Mouse (Mus musculus) forebrain, embryonic 13.5 days (tissue): Measurements from ENCODE around the gene E330034G19Rik. TPM values are rescaled to one million over a fixed set of nuclear protein-coding genes. Genes with fewer than 3 reads are reported as not detected.
A peak's percentile ranks its signal among the peaks of the same experiment; 100 is the strongest.

Experiments
- ATAC-seq: fragments of 200-750 bp; cut with Nextera tagmentation; 2 replicates; pipeline ENCODE4 v1.8.0; 2017
- H3K27ac ChIP-seq: fragments of 300-500 bp; sonication (generic); 2 replicates; pipeline ENCODE4 v1.5.1; 2015; ENCODE audit warnings: inconsistent platforms, mild to moderate bottlenecking, moderate library complexity
- H3K27me3 ChIP-seq: fragments of 300-500 bp; sonication (generic); 2 replicates; pipeline ENCODE4 v1.6.1; 2015; ENCODE audit warnings: mild to moderate bottlenecking, inconsistent platforms
- H3K36me3 ChIP-seq: fragments of 300-500 bp; sonication (generic); 2 replicates; pipeline ENCODE4 v1.6.1; 2015; ENCODE audit warnings: mild to moderate bottlenecking, inconsistent platforms; ENCODE audit not compliant: poor library complexity, severe bottlenecking
- H3K4me1 ChIP-seq: fragments of 300-500 bp; sonication (generic); 2 replicates; pipeline ENCODE4 v1.6.1; 2015; ENCODE audit warnings: inconsistent platforms
- H3K4me2 ChIP-seq: fragments of 300-500 bp; sonication (generic); 2 replicates; pipeline ENCODE4 v1.6.1; 2015; ENCODE audit warnings: inconsistent platforms, mild to moderate bottlenecking, moderate library complexity
- H3K4me3 ChIP-seq: fragments of 300-500 bp; sonication (generic); 2 replicates; pipeline ENCODE4 v1.5.1; 2015; ENCODE audit warnings: mild to moderate bottlenecking, inconsistent platforms
- H3K9ac ChIP-seq: fragments of 300-500 bp; sonication (generic); 2 replicates; pipeline ENCODE4 v1.6.1; 2015; ENCODE audit warnings: mild to moderate bottlenecking, inconsistent platforms
- H3K9me3 ChIP-seq: fragments of 300-500 bp; sonication (generic); replicated peaks from 2 replicates; pipeline ENCODE4 v1.6.1; 2016; ENCODE audit warnings: inconsistent platforms
- WGBS: fragments of 180-500 bp; shearing (Covaris S2); methylation state at CpG from one replicate; pipeline ENCODE4 v1.1.7; 2015; 5-methylcytosine and 5-hydroxymethylcytosine counted together
- polyA plus RNA-seq: library from polyadenylated mRNA; unstranded; fragments of >200 nt; fragmentation: Nextera tagmentation; extraction: Ambion mirVana; gene quantifications from 2 replicates; pipeline ENCODE4 v1.2.1, GENCODE M21; 2015

E330034G19Rik gene
- polyA plus RNA-seq, result not detected in 2 replicates

DNA sequence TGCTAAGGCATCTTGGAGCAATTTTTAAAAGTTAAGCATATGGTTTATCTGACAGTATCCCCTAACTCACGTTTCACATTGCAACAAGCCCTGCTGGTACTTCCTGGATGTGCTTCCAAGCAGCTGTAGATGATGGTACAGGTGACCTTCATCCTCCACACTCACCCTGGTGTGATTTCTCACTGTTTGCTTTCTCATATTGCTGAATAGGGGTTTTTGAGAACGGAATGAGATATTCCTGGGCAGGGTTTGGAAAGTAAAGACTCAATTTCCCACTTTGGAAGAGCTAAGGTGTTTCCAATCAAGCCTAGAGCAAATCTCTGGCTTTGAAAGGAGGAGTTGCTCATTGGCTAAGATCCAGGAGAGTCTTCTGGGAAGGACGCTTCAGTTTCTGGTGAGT lies at the start of gene E330034G19Rik:
TSS of gene E330034G19Rik (plus strand) at position 301 of the 400 bp plus-strand sequence.
- Histone ChIP-seq H3K4me3 (no peak within 1 kb of the TSS), H3K27me3 (no peaks in the 10 kb centered on the region), H3K9ac (no peak within 1 kb of the TSS), H3K4me1 (no peaks in the 10 kb centered on the region), H3K4me2 (no peak within 1 kb of the TSS), H3K9me3 (no peaks in the 10 kb centered on the region), H3K36me3 (no peaks in the 10 kb centered on the region), H3K27ac (no peak within 1 kb of the TSS)
- no peak for ATAC-seq
- 54% methylated on average over 3 of the region's 3 CpGs for WGBS

DNA sequence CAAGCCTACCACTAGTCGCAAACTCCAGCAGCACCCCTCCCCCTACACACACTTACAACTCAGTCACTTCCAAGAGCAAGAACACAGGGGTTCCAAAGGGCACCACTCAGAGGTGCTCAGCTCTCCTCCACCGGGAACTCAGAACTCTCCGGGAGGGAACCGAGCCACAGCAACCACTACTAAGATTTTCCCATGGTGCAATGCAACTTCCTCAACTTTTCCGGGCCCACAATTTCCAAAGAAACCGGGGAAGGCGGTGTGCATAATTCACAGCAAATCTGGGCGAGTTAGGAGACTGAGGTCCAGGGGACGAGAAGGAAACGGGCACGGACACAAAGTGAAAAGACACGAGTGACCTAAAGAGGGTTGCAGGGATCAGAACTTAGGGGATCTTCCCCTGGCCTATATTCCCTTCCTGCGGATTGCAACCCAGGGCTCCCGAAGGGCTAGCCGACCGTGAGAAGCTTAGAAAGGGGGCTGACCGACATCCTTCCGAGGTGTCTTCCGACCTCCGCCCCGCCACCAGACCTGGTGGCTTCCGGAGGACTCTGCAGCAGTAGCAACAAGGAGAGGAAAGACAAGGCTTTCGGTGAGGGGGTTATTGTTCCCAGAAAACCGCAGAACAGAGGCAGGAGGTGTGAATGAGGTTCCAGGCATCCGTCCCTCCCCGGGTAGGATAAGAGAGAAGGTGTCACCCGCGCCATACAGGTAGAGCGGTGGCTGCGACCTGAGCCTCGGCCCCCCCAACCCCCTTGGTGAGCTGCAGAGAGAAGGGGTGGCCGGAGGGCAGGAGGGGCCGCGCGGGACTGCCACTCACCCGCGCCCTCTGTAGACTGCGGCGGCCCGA lies 48.5 kb upstream of the E330034G19Rik start:
- H3K9me3 ChIP-seq, result no peaks in the 10 kb centered on the region
- H3K4me1 ChIP-seq, result peaks cover 30% of the 10 kb centered on the region
- H3K9ac ChIP-seq, result peak overlapping the region; percentile 94
- WGBS, result under 1% methylated on average over 40 of the region's 40 CpGs
- peak overlapping the region; percentile 90 for H3K4me2 ChIP-seq
- ATAC-seq, result peak; percentile 64
- peak overlapping the region; percentile 65 for H3K4me3 ChIP-seq
- no peaks in the 10 kb centered on the region for H3K27me3 ChIP-seq
- peak overlapping the region; percentile 89 for H3K27ac ChIP-seq
- H3K36me3 ChIP-seq, result peaks cover 16% of the 10 kb centered on the region

DNA sequence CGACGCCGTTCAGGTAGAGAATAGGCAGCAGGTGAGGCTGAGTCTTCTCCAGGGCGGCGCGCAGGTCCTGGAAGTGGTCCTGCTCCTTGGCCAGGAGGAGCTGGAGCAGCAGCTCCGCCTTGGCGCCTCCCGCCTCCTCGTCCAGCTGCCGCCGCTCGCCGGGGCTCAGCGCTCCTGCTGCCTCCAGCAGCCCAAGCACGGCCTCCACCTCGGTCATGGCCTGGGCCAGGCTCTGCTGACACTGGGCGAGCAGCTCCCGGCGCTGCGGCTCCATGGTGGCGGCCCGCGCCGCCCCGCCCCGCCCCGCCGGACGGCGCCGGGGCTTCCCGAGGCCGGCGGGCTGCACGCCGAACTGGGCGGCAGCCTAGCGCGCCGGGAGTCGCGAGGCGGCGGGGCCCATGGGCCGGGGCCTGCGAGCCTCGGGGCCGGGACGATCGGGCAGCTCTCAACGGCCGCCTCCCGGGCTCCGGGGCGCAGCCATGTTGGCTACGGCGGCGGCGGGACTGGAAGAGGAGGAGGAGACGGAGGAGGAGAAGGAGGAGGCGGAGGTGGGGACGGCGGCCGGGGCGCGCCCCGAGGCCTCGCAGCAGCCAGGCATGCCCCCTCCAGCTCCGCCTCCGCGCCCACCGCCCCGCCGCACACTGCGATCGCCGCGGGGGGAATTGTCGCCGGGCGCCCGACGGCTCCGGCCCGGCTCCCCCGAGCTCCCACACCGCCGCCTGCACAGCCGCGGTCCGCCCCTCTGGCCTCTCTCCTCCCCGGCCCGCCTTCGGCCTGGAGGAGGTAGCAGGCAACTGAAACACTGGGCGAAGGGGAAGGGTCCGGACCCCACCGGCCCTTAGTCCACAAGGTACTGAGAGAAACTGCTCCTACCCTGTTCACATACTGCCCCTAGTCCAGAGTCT lies 47.6 kb upstream of the E330034G19Rik start, which contains the start of gene Dlg5:
TSS of gene Dlg5 (minus strand) at position 744 of the 905 bp plus-strand sequence.
- H3K36me3 ChIP-seq, result peaks cover 14% of the 10 kb centered on the region
- no peaks in the 10 kb centered on the region for H3K9me3 ChIP-seq
- H3K4me2 ChIP-seq, result peak within 1 kb of the TSS; percentile 90
- peaks cover 29% of the 10 kb centered on the region for H3K4me1 ChIP-seq
- peak; percentile 89 for ATAC-seq
- H3K9ac ChIP-seq, result peak within 1 kb of the TSS; percentile 94
- under 1% methylated on average over 71 of the region's 98 CpGs for WGBS
- peak within 1 kb of the TSS; percentile 65 for H3K4me3 ChIP-seq
- peak within 1 kb of the TSS; percentile 89 for H3K27ac ChIP-seq
- H3K27me3 ChIP-seq, result no peaks in the 10 kb centered on the region

DNA sequence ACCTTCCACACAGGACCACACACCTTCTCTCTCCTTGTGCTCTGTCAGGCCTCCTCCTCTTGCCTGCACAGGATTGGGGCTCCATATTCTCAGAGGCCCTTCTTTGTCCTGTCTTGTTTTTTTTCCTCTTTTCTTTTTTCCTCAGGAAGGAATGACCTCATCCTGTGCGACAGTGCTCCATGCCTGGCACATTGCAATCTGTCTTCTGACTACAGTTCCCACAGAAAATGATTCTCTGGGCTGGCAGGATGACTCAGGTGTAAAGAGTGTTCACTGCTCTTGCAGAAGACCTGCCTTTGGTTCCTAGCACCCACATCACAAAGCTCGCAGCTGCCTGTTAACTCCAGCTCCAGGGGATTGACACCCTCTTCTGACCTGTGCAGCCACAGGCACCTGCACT lies 43.1 kb upstream of the E330034G19Rik start:
- no peak overlapping the region for H3K27ac ChIP-seq
- H3K4me2 ChIP-seq, result no peak overlapping the region
- H3K4me3 ChIP-seq, result no peak overlapping the region
- no peak for ATAC-seq
- WGBS, result 52% methylated on average over 2 of the region's 2 CpGs
- H3K36me3 ChIP-seq, result no peaks in the 10 kb centered on the region
- 0 out of 2 replicates have a peak, but pooled peaks cover 3% of the 10 kb centered on the region for H3K9me3 ChIP-seq
- peaks cover 15% of the 10 kb centered on the region for H3K4me1 ChIP-seq
- no peak overlapping the region for H3K9ac ChIP-seq
- H3K27me3 ChIP-seq, result no peaks in the 10 kb centered on the region

DNA sequence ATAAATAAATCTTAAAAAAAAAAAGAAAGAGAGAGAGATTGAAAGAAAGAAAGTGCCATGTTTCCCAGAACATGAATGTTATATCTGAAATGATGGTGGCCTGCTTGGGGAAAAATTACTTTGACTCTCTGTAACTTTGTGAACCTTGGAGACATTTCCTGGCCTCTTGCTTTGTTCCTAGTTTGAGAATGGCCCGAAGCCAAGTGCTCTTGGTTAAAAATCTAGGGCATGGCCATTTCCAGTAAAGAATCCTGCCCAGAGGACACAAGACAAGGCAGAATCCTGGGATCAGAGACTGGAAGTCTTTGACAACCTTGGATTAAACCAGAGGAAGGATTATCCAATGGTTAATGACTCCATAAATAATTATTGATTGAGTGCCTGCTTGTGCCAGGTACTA lies 41.7 kb upstream of the E330034G19Rik start:
- Histone ChIP-seq H3K4me3 (no peak overlapping the region), H3K9ac (no peak overlapping the region), H3K36me3 (no peaks in the 10 kb centered on the region), H3K27me3 (no peaks in the 10 kb centered on the region), H3K9me3 (0 out of 2 replicates have a peak, but pooled peaks cover 3% of the 10 kb centered on the region), H3K4me1 (peaks cover 11% of the 10 kb centered on the region), H3K27ac (no peak overlapping the region), H3K4me2 (no peak overlapping the region)
- ATAC-seq, result no peak
- WGBS, result 82% methylated on average over 1 of the region's 1 CpGs

DNA sequence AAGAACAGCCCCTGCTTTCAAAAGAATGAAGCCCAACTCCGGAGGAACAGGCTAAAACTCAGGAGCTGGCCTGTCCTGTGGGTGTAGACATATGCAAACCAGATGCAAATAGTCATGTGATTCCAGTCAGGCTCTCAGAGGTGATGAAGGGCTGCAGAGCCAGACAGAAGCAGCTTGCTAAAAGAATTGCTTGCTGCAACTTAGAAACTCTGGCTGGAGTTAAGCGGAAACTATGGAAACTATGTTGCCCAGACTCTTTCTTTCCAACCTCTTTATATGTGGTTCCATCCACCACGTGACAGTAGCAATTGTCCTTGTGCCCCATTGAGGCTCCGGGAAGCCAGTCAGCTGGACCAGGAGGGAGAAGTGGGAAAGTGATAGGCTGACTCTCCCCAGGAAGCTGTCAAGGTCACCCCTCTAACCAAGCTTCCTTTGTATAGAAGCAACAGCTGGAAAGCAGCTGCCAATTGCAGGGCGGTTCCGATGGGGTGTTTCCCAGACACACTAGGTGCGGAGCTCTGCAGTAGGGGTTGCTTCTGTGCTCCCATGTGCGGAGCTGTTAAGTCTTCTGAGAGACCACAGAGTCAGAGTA lies 39.3 kb upstream of the E330034G19Rik start:
- no peaks in the 10 kb centered on the region for H3K36me3 ChIP-seq
- H3K9me3 ChIP-seq, result 0 out of 2 replicates have a peak, but pooled peaks cover 3% of the 10 kb centered on the region
- no peak overlapping the region for H3K27ac ChIP-seq
- no peaks in the 10 kb centered on the region for H3K27me3 ChIP-seq
- peaks cover 11% of the 10 kb centered on the region for H3K4me1 ChIP-seq
- no peak overlapping the region for H3K4me3 ChIP-seq
- H3K4me2 ChIP-seq, result no peak overlapping the region
- peak; percentile 55; the same call in 1 of the 2 replicates for ATAC-seq
- 11% methylated on average over 8 of the region's 8 CpGs for WGBS
- no peak overlapping the region for H3K9ac ChIP-seq

DNA sequence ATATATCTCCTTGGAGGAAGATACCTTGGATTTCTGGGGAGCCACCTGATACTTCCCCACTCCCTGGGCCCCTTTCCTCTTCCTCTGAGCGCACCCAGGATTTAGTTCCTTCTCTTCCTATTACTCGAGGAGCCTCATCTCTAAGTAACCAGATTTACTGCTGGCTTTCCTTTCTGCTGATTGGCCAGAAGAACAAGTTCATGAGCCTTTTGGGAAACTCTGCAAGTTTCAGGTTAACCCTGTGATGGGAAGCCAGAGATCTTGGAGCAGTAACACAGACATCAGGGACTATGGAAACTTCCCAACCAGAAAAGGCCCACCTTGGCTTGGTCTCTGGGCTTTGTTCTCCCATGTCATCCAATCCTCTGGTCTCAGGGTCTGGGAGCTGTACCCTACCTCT lies 37.1 kb upstream of the E330034G19Rik start:
- Histone ChIP-seq H3K4me1 (peaks cover 11% of the 10 kb centered on the region), H3K27me3 (no peaks in the 10 kb centered on the region), H3K4me2 (no peak overlapping the region), H3K36me3 (no peaks in the 10 kb centered on the region), H3K27ac (no peak overlapping the region), H3K4me3 (no peak overlapping the region), H3K9ac (no peak overlapping the region), H3K9me3 (0 out of 2 replicates have a peak, but pooled peaks cover 3% of the 10 kb centered on the region)
- ATAC-seq, result no peak
- WGBS, result 75% methylated on average over 2 of the region's 2 CpGs

DNA sequence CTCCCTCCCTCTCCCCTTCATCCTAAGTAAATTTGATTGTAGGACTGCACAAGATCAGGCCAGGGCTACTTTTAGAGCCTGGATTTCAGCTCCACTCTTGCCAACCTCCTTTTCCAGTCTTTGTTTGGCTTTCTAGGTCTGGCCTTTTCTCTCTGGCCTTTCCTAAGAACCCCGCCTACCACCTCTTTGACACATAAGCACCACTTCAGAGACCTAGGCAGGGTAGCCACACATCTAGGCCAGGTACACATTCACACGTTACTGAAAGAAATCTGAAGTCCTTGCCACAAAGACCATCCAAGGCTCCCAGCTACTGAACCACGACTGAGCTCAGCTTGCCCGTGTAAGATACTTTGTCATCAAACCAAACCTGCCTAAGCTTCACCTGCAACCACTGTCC lies 32.6 kb upstream of the E330034G19Rik start:
- peaks cover 26% of the 10 kb centered on the region for H3K4me1 ChIP-seq
- H3K9me3 ChIP-seq, result no peaks in the 10 kb centered on the region
- H3K9ac ChIP-seq, result no peak overlapping the region
- no peak for ATAC-seq
- no peak overlapping the region for H3K27ac ChIP-seq
- no peak overlapping the region for H3K4me3 ChIP-seq
- H3K27me3 ChIP-seq, result no peaks in the 10 kb centered on the region
- no peak overlapping the region for H3K4me2 ChIP-seq
- no peaks in the 10 kb centered on the region for H3K36me3 ChIP-seq
- 70% methylated on average over 4 of the region's 4 CpGs for WGBS

DNA sequence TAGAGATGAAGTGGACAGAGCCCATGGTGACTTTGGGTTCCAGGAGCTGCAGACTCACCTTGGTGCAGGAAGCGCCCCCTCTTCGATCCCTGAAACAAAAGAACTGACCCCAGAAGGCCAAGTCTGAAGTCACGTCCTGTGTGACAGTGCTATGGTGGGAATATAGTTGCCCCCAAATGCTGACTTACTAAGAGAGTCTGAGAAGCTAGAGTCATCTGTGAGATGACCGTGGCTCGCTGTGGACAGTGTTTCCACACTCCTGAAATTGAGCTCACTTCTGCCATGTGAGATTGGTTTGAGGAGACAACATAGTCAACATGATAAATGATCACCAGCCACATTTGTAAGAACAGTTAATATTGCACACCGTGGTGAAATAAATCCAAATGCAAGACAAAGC lies 30.6 kb upstream of the E330034G19Rik start:
- ATAC-seq, result 0 out of 2 replicates have a peak, but pooled peaks have one; percentile 11
- peak overlapping the region; percentile 71 for H3K27ac ChIP-seq
- peak overlapping the region; percentile 18; the same call in 1 of the 2 replicates for H3K4me2 ChIP-seq

DNA sequence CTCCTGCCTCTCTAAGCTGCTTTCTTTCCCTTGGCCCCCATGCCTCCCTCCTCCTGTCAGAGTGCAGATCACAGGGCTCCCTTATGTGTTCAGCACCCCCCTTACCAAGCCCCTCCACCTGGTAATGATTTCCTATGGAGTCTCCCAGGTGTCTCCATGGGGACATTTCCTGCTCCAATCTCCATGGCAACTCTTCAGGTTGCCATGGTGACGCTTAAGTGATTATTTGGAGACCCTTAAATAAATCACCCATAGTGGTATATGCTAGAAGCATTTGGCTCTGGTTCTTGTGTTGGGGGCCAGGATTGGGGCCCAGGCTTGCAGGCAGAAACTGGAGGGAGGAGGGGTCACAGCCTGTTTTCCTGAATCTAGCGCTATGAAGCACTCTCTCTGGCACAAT lies 30.1 kb upstream of the E330034G19Rik start:
- 45% methylated on average over 2 of the region's 2 CpGs for WGBS
- peak; percentile 78 for ATAC-seq
- Histone ChIP-seq H3K27ac (peak overlapping the region; percentile 71), H3K36me3 (no peaks in the 10 kb centered on the region), H3K4me2 (peak overlapping the region; percentile 18; the same call in 1 of the 2 replicates), H3K27me3 (no peaks in the 10 kb centered on the region), H3K9me3 (no peaks in the 10 kb centered on the region), H3K4me3 (no peak overlapping the region), H3K9ac (no peak overlapping the region), H3K4me1 (peaks cover 26% of the 10 kb centered on the region)

More for the DNA sequence above, 30.6 kb upstream of the E330034G19Rik start:
- WGBS, result 84% methylated on average over 6 of the region's 6 CpGs
- Histone ChIP-seq H3K27me3 (no peaks in the 10 kb centered on the region), H3K36me3 (no peaks in the 10 kb centered on the region), H3K4me1 (peaks cover 26% of the 10 kb centered on the region), H3K9me3 (no peaks in the 10 kb centered on the region), H3K9ac (no peak overlapping the region), H3K4me3 (no peak overlapping the region)

DNA sequence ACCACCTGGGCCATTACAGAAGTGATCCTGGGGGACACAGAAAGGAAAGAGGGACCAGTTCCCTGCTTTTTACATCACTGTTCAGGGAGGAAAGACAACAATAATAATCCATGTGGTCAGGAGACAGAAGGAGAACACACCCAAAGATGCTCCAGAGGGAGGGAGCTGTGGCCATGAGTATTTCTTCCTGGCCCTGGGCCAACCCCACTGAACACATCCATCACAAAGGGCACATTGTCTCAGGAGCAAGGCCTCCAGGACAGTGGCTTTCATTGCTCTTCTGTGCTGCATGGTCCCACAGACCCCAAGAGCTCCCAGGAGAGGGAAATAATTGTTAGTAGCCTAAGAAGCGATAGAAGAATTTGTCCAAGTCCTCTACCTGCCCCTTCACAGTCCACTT lies 23.4 kb upstream of the E330034G19Rik start:
- H3K4me2 ChIP-seq, result no peak overlapping the region
- 70% methylated on average over 1 of the region's 1 CpGs for WGBS
- H3K36me3 ChIP-seq, result no peaks in the 10 kb centered on the region
- peaks cover 4% of the 10 kb centered on the region; the same call in 1 of the 2 replicates for H3K4me1 ChIP-seq
- no peaks in the 10 kb centered on the region for H3K27me3 ChIP-seq
- no peaks in the 10 kb centered on the region for H3K9me3 ChIP-seq
- no peak for ATAC-seq
- H3K9ac ChIP-seq, result no peak overlapping the region
- no peak overlapping the region for H3K27ac ChIP-seq
- no peak overlapping the region for H3K4me3 ChIP-seq
